Comparison of ENCODE assay signal across 20 mouse cellular contexts in genomic region chr16:38162019-38162418, GRCm38 (mm10).
"Had no signal": no experiment of that assay in that cellular context is flagged by ENCODE, and none has a peak within 500 bp of the region (broad histone marks: within the 10 kb centered on the region; RNA-seq: fewer than 3 reads in every experiment).

No protein-coding gene starts in this region.

- H3K4me3 ChIP-seq: lung, embryonic 15.5 days; megakaryocyte, embryonic 14.5 days; midbrain, embryonic 13.5 days; midbrain, embryonic 15.5 days; neural tube, embryonic 13.5 days had no signal

- DNase-seq: liver, postnatal 0 days; lung, adult 2 months; lung, postnatal 14 days; lung, postnatal 36 days; retina, postnatal 1 day; right cerebral cortex, adult 18-20 months; right cerebral cortex, postnatal 25 days; right cerebral cortex, postnatal 4 days; spleen, adult 18-20 months; thymus, adult 18-20 months; thymus, postnatal 14 days; thymus, postnatal 36 days had no signal

- H3K4me2 ChIP-seq: lung, embryonic 15.5 days; midbrain, embryonic 11.5 days; midbrain, embryonic 13.5 days; midbrain, embryonic 15.5 days; neural tube, embryonic 13.5 days had no signal

- H3K27me3 ChIP-seq: lung, embryonic 15.5 days; megakaryocyte, embryonic 14.5 days; midbrain, embryonic 13.5 days; midbrain, embryonic 15.5 days; neural tube, embryonic 13.5 days had no signal

- H3K9me3 ChIP-seq: lung, embryonic 15.5 days; megakaryocyte, embryonic 14.5 days; midbrain, embryonic 13.5 days; midbrain, embryonic 15.5 days; neural tube, embryonic 13.5 days had no signal

- H3K27ac ChIP-seq: lung, embryonic 15.5 days; macrophage; midbrain, embryonic 13.5 days; midbrain, embryonic 15.5 days; neural tube, embryonic 13.5 days had no signal

- ATAC-seq: liver, postnatal 0 days; lung, postnatal 0 days; midbrain, embryonic 13.5 days; midbrain, embryonic 15.5 days had no signal

- H3K9ac ChIP-seq: liver, postnatal 0 days; lung, embryonic 15.5 days; midbrain, embryonic 13.5 days; midbrain, embryonic 15.5 days; neural tube, embryonic 13.5 days had no signal

- H3K36me3 ChIP-seq: lung, embryonic 15.5 days; midbrain, embryonic 15.5 days; neural tube, embryonic 13.5 days had no signal

- H3K4me1 ChIP-seq: lung, embryonic 15.5 days had no signal
